Mouse (Mus musculus): ENCODE measurements around the gene Cep164.

GRCm38 (mm10) chr9:45787071-45787470 lies 41.4 kb downstream of the Cep164 start:
- no peak for TF ChIP-seq POLR2A (IDR thresholded peaks at IDR 0.05; ENCODE audit: borderline replicate concordance, control insufficient read depth, low read depth, low read length)
- TF ChIP-seq CTCF (IDR thresholded peaks at IDR 0.05; ENCODE audit: control insufficient read depth, insufficient read depth, low read length): no peak
